Mouse (Mus musculus): ENCODE measurements around the gene Txnrd3.

DNA sequence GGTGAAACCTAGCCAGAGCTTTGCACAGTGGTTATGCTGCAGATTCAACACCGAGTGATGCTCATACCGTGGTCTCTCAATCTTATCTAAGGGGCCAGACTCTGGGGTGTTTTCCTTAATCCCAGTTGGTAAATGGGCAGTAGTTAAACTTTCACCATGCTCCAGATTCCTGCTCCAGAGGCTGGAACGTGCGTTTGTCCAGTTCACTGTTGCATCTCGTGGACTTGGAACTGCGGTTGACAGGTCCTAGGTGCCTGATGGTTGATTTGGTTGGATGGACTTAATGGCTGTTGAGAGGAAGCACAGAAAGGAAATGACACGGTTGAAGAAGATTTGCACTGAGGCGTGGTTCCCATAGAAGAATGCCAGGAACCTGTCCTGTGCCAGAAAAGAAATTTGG is 6.1 kb downstream of the Txnrd3 start:
- TF ChIP-seq CTCF (IDR thresholded peaks at IDR 0.05; ENCODE audit: low read depth) (no peak), EP300 (IDR thresholded peaks at IDR 0.05; ENCODE audit: low read depth) (no peak)
